Mouse (Mus musculus) central nervous system, embryonic 14 days (tissue): ENCODE results near the gene Hist1h2bb. TPM values are rescaled to one million over a fixed set of nuclear protein-coding genes. Genes with fewer than 3 reads are reported as not detected.

Experiments
- polyA plus RNA-seq: library from polyadenylated mRNA; depleted of rRNA; stranded (reverse); fragments of >200 nt; gene quantifications from 2 replicates; pipeline ENCODE4 v1.2.3, GENCODE M21; 2012; rRNA removed

The Hist1h2bb gene
- 6.1 and 9.8 TPM in 2 replicates for polyA plus RNA-seq

DNA sequence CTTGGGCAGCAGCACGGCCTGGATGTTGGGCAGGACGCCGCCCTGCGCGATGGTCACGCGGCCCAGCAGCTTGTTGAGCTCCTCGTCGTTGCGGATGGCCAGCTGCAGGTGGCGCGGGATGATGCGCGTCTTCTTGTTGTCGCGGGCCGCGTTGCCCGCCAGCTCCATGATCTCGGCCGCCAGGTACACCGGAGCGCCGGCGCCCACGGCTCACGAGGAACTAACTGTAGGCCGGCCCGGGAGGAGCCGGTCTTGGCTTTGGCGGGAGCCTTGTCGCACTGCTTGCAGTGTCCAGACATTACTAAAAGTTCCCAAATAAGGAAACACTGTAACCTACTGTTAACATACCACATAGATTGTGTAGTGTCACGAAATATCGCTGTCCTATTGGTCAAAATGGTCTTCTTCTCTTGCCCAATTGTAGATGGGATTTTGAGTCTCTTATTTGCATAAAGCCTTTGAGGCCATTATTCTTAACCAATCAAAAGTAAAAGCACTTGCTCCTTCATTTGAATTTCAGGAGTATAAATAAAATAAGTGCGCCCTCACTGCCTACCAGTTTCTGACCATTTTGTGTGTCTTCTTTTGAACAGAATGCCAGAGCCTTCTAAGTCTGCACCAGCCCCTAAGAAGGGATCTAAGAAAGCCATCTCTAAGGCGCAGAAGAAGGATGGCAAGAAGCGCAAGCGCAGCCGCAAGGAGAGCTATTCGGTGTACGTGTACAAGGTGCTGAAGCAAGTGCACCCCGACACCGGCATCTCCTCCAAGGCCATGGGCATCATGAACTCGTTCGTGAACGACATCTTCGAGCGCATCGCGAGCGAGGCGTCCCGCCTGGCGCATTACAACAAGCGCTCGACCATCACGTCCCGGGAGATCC lies at the start of gene Hist1h2bb:
TSS of gene Hist1h2bb (plus strand) at position 534 of the 880 bp plus-strand sequence.

DNA sequence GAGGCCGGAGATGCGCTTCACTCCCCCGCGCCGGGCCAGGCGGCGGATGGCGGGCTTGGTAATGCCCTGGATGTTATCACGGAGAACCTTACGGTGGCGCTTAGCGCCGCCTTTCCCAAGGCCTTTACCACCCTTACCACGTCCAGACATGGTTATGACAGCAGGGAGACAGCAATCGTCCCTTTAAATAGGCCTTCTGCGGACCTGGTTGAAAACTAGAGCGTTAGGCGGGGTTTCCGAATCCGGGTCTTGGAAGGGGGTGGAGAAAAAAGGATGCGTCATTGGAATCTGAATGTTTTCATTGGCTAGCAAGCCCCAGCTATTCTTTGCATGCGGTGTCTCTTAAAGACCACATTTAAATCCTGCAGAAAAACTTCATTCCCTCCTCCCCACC lies 48.2 kb upstream of the Hist1h2bb start, which contains the start of gene Hist1h4c:
TSS of gene Hist1h4c (minus strand) at position 155 of the 394 bp plus-strand sequence.

DNA sequence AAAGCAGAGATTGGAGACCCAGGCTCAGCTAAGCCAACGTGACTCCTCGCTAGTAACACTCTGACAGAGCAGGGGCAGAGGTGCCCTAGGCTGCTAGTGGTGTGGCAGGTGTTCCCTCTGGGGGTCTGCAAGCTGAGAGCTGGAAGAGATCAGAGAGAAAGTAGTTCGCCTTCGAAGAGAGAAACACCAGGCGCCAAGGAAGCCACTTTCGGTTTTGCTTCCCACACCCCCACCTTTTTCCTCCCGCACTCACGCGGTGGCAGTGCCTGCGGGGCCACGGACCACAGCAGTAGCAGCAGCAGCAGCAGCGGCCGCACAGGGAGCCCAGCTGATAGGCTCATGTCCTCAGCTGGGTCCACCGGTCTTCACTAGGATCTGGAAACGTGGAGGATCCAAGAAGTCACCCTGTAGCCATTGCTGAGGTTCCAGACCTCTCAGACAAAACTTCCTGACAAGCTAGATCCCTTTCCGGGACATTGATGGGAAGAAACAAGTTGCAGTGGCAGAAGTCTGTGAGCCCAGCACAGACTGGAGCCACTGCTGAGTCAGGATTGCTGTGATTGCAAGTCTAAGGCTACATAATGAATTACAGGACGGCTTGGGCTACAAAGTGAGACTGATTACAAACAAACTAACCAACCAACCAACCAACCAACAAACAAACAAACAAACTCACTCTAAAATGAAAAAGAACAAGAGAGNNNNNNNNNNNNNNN lies 36.0 kb upstream of the Hist1h2bb start, which contains the start of gene Hfe:
TSS of gene Hfe (minus strand) at position 481 of the 716 bp plus-strand sequence.

DNA sequence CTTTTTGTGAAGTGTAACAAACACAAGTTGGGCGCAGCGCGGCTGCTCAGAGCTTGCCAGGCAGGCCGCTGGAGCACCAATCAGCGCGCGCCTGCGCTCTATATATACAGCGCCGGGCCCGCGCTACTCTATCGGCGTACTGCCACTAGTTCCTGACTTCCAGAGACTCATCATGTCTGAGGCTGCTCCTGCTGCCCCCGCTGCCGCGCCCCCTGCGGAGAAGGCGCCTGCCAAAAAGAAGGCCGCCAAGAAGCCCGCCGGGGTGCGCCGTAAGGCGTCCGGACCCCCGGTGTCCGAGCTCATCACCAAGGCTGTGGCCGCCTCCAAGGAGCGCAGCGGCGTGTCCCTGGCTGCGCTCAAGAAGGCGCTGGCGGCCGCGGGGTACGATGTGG lies 7.9 kb upstream of the Hist1h2bb start, which contains the start of gene Hist1h1c:
TSS of gene Hist1h1c (plus strand) at position 132 of the 392 bp plus-strand sequence.

DNA sequence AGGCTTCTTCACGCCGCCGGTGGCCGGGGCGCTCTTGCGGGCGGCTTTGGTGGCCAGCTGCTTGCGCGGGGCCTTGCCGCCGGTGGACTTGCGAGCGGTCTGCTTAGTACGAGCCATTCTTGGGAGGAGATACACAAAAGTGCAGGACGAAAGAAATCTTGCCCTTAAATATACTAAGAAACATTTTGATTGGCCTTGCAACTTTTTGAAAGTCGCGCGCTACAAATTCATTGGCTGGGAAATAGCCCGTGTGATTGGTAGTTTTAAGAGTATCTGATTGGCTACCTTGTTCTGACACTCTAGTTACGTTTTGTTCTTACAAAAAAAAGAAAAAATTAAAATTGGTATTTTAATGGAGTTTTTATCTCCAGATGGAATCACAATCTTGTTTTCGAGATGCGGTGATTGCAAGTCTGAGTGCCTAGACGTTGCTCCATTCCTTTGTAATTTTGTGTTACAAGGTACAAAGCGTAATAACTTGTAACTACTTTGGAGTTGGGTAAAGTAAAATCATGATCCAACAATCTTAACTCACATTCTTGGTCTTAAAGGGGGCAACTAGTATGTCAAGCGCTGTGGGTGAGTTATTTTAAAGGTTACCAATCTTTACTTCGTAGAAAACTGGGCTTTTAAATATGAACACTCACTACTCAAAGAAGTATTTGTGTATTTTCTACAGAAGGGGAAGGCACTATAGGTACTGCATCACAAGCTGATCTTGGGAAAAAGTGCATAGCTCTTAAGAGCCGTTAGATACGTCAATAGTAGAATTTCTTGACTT lies 963 bp upstream of the Hist1h2bb start, which contains the start of gene Hist1h3c:
TSS of gene Hist1h3c (minus strand) at position 222 of the 781 bp plus-strand sequence.

DNA sequence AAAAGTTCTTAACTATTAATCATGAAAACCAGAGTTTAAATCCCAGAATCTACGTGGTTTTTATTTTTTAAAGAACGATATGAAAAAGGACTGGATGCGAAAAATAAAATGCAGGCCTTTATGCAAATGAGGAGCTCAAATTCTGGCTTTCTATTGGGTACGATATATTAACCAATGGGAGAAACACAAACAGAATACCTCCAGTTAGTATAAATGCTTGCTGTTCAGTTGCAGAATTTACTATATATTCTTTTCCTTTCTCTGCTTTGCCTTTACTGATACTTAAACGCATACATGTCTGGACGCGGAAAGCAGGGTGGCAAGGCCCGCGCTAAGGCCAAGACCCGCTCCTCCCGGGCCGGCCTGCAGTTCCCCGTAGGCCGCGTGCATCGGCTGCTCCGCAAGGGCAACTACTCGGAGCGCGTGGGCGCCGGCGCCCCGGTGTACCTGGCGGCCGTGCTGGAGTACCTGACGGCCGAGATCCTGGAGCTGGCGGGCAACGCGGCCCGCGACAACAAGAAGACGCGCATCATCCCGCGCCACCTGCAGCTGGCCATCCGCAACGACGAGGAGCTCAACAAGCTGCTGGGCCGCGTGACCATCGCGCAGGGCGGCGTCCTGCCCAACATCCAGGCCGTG lies 4.4 kb downstream of the Hist1h2bb start, which contains the start of gene Hist1h2ab:
TSS of gene Hist1h2ab (plus strand) at position 288 of the 639 bp plus-strand sequence.

DNA sequence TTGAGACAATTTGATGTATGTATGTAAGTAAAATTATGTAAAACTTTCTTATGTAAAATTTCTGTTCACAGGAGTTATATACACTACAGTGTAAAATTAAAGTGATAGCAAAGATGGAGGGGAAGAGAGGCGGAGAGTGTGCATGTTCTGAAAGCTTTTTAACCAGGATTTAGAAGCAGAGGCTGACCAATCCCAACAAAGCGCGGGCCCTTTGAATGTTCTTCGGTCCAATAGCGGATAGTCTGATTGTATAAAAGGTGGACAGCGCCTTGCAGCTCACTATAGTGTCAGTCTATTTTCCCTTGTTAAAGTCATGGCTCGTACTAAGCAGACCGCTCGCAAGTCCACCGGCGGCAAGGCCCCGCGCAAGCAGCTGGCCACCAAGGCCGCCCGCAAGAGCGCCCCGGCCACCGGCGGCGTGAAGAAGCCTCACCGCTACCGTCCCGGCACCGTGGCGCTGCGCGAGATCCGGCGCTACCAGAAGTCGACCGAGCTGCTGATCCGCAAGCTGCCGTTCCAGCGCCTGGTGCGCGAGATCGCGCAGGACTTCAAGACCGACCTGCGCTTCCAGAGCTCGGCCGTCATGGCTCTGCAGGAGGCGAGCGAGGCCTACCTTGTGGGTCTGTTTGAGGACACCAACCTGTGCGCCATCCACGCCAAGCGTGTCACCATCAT lies 5.7 kb downstream of the Hist1h2bb start, which contains the start of gene Hist1h3b:
TSS of gene Hist1h3b (plus strand) at position 201 of the 675 bp plus-strand sequence.

DNA sequence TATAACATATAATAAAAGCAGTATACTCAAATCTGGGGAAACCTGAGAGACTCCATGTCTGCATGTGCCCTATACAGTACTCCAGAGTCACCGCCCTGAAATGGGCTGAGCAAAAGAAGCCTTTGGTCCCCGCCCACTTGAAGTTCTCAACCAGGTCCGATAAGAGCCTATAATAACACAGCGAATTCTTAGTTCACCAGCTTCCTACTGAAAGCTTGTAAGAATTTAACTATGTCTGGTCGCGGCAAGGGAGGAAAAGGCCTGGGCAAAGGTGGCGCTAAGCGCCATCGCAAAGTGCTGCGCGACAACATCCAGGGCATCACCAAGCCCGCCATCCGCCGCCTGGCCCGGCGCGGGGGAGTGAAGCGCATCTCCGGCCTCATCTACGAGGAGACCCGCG lies 10.3 kb downstream of the Hist1h2bb start, which contains the start of gene Hist1h4b:
TSS of gene Hist1h4b (plus strand) at position 224 of the 400 bp plus-strand sequence.

DNA sequence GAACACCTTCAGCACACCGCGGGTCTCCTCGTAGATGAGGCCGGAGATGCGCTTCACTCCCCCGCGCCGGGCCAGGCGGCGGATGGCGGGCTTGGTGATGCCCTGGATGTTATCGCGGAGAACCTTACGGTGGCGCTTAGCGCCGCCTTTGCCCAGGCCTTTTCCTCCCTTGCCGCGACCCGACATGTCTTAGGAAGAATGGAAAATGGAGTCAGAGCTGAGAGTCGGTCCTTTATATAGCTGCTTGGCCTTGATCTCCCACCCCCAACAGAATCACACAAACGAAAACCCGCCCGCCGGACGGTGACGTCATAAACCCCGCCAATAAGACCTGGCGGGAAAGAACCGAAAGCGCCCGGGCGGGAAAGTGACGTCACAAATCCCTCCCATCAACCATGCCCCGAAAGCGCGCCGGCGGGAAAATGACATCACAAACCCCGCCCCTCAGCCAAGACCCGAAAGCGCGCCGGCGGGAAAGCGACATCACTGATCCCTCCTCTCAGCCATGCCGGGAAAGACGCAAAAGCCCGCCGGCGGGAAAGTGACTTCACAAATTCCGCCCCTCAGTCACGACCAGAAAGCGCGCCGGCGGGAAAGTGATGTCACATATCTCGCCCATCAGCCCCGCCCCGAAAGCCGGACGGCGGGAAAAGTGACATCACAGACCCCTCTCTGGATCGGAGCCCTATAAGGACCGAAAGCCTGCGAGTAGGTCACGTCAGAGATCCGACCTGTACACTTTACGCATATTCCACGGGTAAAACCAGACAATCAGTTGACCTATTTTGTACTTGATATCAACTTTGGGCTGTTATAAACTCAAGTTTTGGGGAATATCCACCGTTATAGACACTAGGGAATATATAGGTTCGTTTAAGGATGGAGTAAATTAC lies 14.7 kb downstream of the Hist1h2bb start, which contains the start of gene Hist1h4a:
TSS of gene Hist1h4a (minus strand) at position 259 of the 893 bp plus-strand sequence.

DNA sequence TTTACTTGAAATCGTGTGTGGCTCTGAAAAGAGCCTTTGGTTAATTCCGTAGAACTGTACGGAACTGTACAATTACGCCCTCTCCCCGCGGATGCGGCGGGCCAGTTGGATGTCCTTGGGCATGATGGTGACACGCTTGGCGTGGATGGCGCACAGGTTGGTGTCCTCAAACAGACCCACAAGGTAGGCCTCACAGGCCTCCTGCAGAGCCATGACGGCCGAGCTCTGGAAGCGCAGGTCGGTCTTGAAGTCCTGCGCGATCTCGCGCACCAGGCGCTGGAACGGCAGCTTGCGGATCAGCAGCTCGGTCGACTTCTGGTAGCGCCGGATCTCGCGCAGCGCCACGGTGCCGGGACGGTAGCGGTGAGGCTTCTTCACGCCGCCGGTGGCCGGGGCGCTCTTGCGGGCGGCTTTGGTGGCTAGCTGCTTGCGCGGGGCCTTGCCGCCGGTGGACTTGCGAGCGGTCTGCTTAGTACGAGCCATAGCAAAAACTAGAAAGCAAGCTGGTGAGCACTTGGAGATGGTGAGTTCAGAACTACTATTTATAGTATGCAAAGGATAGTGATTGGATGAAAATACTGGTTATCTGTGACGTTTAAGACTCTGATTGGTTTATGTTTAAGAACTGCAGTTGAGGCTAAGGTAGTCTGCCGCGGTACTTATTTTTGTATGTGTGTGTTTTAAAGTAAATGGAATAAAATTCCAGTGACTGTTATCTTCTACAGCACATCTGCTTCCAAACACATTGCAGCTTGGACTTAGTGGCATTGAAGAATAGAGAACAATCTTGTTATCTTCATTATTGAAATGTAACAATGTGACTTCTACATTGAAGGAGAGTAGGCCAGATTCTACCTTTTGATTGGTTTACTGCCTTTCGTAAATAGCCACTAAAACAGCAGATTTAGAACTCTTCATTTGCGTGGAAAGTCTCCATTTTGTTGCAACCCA lies 15.6 kb downstream of the Hist1h2bb start, which contains the start of gene Hist1h3a:
TSS of gene Hist1h3a (minus strand) at position 516 of the 951 bp plus-strand sequence.

DNA sequence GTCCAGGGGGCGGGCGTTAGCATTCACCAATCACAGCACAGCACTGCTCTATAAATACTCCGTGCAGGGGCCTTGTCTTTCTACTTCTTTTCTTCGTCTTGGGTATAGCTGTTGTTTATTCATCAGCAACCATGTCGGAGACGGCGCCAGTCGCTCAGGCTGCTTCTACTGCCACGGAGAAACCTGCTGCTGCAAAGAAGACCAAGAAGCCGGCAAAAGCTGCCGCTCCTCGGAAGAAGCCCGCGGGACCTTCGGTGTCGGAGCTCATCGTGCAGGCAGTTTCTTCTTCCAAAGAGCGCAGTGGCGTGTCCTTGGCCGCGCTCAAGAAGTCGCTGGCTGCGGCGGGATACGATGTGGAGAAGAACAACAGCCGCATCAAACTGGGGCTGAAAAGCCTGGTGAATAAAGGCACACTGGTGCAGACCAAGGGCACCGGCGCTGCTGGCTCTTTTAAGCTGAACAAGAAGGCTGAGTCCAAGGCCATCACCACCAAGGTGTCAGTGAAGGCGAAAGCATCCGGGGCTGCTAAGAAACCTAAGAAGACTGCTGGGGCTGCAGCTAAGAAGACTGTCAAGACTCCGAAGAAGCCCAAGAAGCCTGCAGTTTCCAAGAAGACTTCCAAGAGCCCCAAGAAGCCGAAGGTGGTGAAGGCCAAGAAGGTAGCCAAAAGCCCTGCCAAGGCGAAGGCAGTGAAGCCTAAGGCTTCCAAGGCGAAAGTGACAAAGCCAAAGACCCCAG lies 17.2 kb downstream of the Hist1h2bb start, which contains the start of gene Hist1h1a:
TSS of gene Hist1h1a (plus strand) at position 81 of the 738 bp plus-strand sequence.

DNA sequence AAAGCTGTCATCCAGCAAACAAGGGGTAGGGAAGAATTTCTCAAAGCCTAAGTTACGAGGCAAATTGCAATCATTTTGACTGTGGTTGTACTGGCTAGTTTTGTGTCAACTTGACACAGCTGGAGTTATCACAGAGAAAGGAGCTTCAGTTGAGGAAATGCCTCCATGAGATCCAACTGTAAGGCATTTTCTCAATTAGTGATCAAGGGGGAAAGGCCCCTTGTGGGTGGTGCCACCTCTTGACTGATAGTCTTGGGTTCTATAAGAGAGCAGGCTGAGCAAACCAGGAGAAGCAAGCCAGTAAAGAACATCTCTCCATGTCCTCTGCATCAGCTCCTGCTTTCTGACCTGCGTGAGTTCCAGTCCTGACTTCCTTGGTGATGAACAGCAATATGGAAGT lies 23.1 kb downstream of the Hist1h2bb start, which contains the start of gene Trim38:
TSS of gene Trim38 (plus strand) at position 301 of the 400 bp plus-strand sequence.

Other genes starting within 250 kb of the Hist1h2bb start
- gene Hist1h4h, start 215.7 kb upstream of the Hist1h2bb start, polyA plus RNA-seq: 14.7 and 20.5 TPM in 2 replicates
- 187 and 225 TPM in 2 replicates for gene Hist1h2af, start 212.8 kb upstream of the Hist1h2bb start, polyA plus RNA-seq
- gene Hist1h3g, start 211.3 kb upstream of the Hist1h2bb start, polyA plus RNA-seq: 16.6 and 25.3 TPM in 2 replicates
- 2.4 and 4.0 TPM in 2 replicates for gene Hist1h2bh, start 203.3 kb upstream of the Hist1h2bb start, polyA plus RNA-seq
- 2.5 and 3.5 TPM in 2 replicates for gene Hist1h3f, start 202.7 kb upstream of the Hist1h2bb start, polyA plus RNA-seq
- gene Hist1h4f, start 195.1 kb upstream of the Hist1h2bb start, polyA plus RNA-seq: 10.2 and 14.3 TPM in 2 replicates
- 0.30 and 0.45 TPM in 2 replicates for gene Hist1h1d, start 193.5 kb upstream of the Hist1h2bb start, polyA plus RNA-seq
- gene Hist1h3e, start 184.4 kb upstream of the Hist1h2bb start, polyA plus RNA-seq: 20.2 and 31.1 TPM in 2 replicates
- 9.2 and 10.5 TPM in 2 replicates for gene Hist1h2ae, start 175.5 kb upstream of the Hist1h2bb start, polyA plus RNA-seq
- 17.6 and 25.1 TPM in 2 replicates for gene Hist1h2bg, start 175.3 kb upstream of the Hist1h2bb start, polyA plus RNA-seq
- gene Hist1h2bf, start 172.5 kb upstream of the Hist1h2bb start, polyA plus RNA-seq: 7.5 and 10.9 TPM in 2 replicates
- gene Hist1h2ad, start 172.4 kb upstream of the Hist1h2bb start, polyA plus RNA-seq: 4.5 and 5.4 TPM in 2 replicates
- 14.9 and 24.5 TPM in 2 replicates for gene Hist1h3d, start 171.0 kb upstream of the Hist1h2bb start, polyA plus RNA-seq
- 6.8 and 9.8 TPM in 2 replicates for gene Hist1h4d, start 165.1 kb upstream of the Hist1h2bb start, polyA plus RNA-seq
- 2.1 and 2.5 TPM in 2 replicates for gene Hist1h2be, start 125.6 kb upstream of the Hist1h2bb start, polyA plus RNA-seq
- 5.2 and 7.1 TPM in 2 replicates for gene Hist1h1e, start 124.2 kb upstream of the Hist1h2bb start, polyA plus RNA-seq
- gene Hist1h2ac, start 62.8 kb upstream of the Hist1h2bb start, polyA plus RNA-seq: 1.2 and 1.3 TPM in 2 replicates
- 25.7 and 29.8 TPM in 2 replicates for gene Hist1h2bc, start 62.5 kb upstream of the Hist1h2bb start, polyA plus RNA-seq
- 0.16 TPM in 1 of 2 replicates, not detected in the other for gene Hist1h1t, start 50.9 kb upstream of the Hist1h2bb start, polyA plus RNA-seq
- gene Hist1h4c, start 48.3 kb upstream of the Hist1h2bb start, polyA plus RNA-seq: 7.0 and 8.6 TPM in 2 replicates
- gene Hfe, start 35.9 kb upstream of the Hist1h2bb start, polyA plus RNA-seq: 2.3 and 2.4 TPM in 2 replicates
- 12.2 and 12.7 TPM in 2 replicates for gene Hist1h1c, start 7.9 kb upstream of the Hist1h2bb start, polyA plus RNA-seq
- gene Hist1h3c, start 1.1 kb upstream of the Hist1h2bb start, polyA plus RNA-seq: 19.7 and 29.1 TPM in 2 replicates
- gene Hist1h2ab, start 4.4 kb downstream of the Hist1h2bb start, polyA plus RNA-seq: 24.0 and 28.7 TPM in 2 replicates
- gene Hist1h3b, start 5.5 kb downstream of the Hist1h2bb start, polyA plus RNA-seq: 26.1 and 47.9 TPM in 2 replicates
- 20.0 and 24.9 TPM in 2 replicates for gene Hist1h4b, start 10.3 kb downstream of the Hist1h2bb start, polyA plus RNA-seq
- 8.6 and 12.5 TPM in 2 replicates for gene Hist1h4a, start 14.5 kb downstream of the Hist1h2bb start, polyA plus RNA-seq
- 15.6 and 21.5 TPM in 2 replicates for gene Hist1h3a, start 15.7 kb downstream of the Hist1h2bb start, polyA plus RNA-seq
- gene Hist1h1a, start 16.9 kb downstream of the Hist1h2bb start, polyA plus RNA-seq: 3.5 and 4.3 TPM in 2 replicates
- gene Trim38, start 23.2 kb downstream of the Hist1h2bb start, polyA plus RNA-seq: 0.02 TPM in 1 of 2 replicates, not detected in the other
- gene Slc17a2, start 60.3 kb downstream of the Hist1h2bb start, polyA plus RNA-seq: not detected in 2 replicates
- 0.01 TPM in 1 of 2 replicates, not detected in the other for gene Slc17a3, start 92.7 kb downstream of the Hist1h2bb start, polyA plus RNA-seq
- gene Slc17a1, start 121.0 kb downstream of the Hist1h2bb start, polyA plus RNA-seq: not detected in 2 replicates
- gene Slc17a4, start 168.3 kb downstream of the Hist1h2bb start, polyA plus RNA-seq: not detected in 2 replicates
- gene Hist1h2ba, start 187.4 kb downstream of the Hist1h2bb start, polyA plus RNA-seq: not detected in 2 replicates
- gene Hist1h2aa, start 187.7 kb downstream of the Hist1h2bb start, polyA plus RNA-seq: not detected in 2 replicates
- 1.2 and 1.5 TPM in 2 replicates for gene Scgn, start 244.5 kb downstream of the Hist1h2bb start, polyA plus RNA-seq